Mouse (Mus musculus) right cerebral cortex, adult 2 months (tissue): ENCODE measurements around the gene Pex5.

ENCODE experiments used
- DNase-seq, 2 experiments: peaks; one replicate each; pipeline ENCODE4 v3.0.0; 2021 to 2022; ENCODE audit warnings: low spot score in 2 of 2

The Pex5 gene

DNA sequence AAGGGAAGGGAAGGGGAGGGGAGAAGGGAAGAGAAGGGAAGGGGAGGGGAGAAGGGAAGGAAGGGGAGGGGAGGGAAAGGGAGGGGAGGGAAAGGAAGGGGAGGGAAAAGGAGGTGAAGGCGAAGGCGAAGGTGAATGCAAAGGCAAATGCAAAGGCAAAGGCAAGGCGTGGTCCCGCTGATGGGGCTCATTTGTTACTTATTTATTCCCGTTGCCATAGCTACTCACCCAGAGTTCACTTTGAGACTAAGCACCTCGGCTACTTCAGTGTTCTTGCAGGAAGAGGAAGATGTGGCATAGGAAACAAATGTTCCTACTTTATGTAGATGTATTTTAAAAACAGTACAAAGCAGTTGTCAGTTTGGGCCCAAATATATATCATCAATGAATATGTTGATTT, 54.3 kb downstream of the Pex5 start:
- DNase-seq: no peak

DNA sequence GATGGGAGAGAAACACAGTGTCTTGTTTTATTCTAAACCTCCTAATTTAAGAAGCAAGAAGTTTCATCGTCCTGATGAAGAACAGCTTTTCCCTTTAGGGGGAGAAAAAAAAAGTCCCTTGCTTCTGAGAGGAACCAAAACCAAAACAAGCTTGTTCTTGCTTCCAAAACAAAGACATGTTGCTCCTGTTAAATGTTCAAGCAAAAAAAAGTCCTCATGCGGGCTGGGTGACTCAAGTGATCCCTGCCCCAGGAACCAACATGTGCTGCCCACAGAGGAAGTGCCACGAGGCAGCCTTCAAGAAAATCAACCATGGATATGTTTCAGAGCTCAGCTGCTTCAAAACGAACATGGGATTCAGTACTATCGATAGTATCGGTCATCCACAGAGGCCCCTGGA, 55.9 kb downstream of the Pex5 start:
- no peak for DNase-seq

DNA sequence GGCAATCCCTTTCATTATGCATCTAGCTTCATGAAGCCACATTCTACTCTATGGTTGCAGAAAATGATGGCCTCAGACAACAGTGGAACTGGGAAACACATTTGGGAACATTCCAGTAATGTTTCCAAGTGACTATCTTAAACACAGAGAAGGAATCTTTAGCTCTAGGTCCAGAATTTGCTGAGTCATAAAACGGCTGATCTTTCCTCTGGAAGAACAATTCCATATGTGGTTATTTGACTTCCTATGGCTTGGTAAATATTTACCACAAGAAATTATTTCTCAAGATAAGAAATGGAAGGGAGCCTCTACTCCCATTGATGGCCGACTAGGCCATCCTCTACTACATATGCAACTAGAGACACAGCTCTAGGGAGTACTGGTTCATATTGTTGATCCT, 61.6 kb downstream of the Pex5 start:
- DNase-seq: no peak
